Mouse (Mus musculus) CH12.LX (cell line): Measurements from ENCODE around the gene Slc38a3. TPM values are rescaled to one million over a fixed set of nuclear protein-coding genes. Genes with fewer than 3 reads are reported as not detected.
A peak's percentile ranks its signal among the peaks of the same experiment; 100 is the strongest.

Experiments
- DNase-seq: peaks from one replicate; pipeline ENCODE4 v3.0.0-alpha.2; 2013; ENCODE audit errors: extremely low read depth
- H3K27ac ChIP-seq: 2 replicates; pipeline ENCODE4 v1.5.1; 2012; ENCODE audit warnings: low read depth, mild to moderate bottlenecking, control low read depth, moderate library complexity; ENCODE audit not compliant: insufficient read depth
- H3K27me3 ChIP-seq: replicated peaks from 2 replicates; pipeline ENCODE3; 2012; ENCODE audit warnings: inconsistent platforms
- H3K36me3 ChIP-seq, 2 experiments: replicated peaks in 1 of 2; 2 replicates each; pipeline versions ENCODE3 to v1.6.1; 2012; ENCODE audit warnings: inconsistent platforms in 1 of 2, low read length in 1 of 2, mild to moderate bottlenecking in 1 of 2, mixed read lengths in 1 of 2, moderate library complexity in 1 of 2; ENCODE audit not compliant: control insufficient read depth in 1 of 2, insufficient read depth in 1 of 2
- H3K4me1 ChIP-seq, 2 experiments: 2 replicates each; pipeline ENCODE4 v1.6.1; 2012; ENCODE audit warnings: inconsistent platforms in 1 of 2, moderate library complexity in 1 of 2; ENCODE audit not compliant: insufficient read depth in 2 of 2, control insufficient read depth in 1 of 2
- H3K4me2 ChIP-seq: 2 replicates; pipeline ENCODE4 v1.6.1; 2012; ENCODE audit warnings: low read depth, mild to moderate bottlenecking, control low read depth; ENCODE audit not compliant: poor library complexity, insufficient read depth, severe bottlenecking
- H3K4me3 ChIP-seq, 3 experiments: fragments of 150-350 bp in 1 of 3; sonication (generic) in 1 of 3; replicated peaks in 1 of 3; 2 replicates each; pipeline versions ENCODE3 to v1.5.1; 2011 to 2012; ENCODE audit warnings: low read depth in 2 of 3, low read length in 2 of 3, mild to moderate bottlenecking in 2 of 3, moderate library complexity in 2 of 3, control low read depth in 1 of 3, improper control_type of control experiment in 1 of 3, inconsistent platforms in 1 of 3, mixed read lengths in 1 of 3; ENCODE audit not compliant: poor library complexity in 1 of 3
- H3K79me2 ChIP-seq: replicated peaks from 2 replicates; pipeline ENCODE4 v1.6.1; 2012; ENCODE audit warnings: mild to moderate bottlenecking, moderate library complexity; ENCODE audit not compliant: control insufficient read depth, poor library complexity, insufficient read depth, severe bottlenecking; ENCODE audit errors: extremely low read depth
- H3K9ac ChIP-seq: 2 replicates; pipeline ENCODE4 v1.6.1; 2012; ENCODE audit warnings: low read depth, mild to moderate bottlenecking, control low read depth, moderate library complexity; ENCODE audit not compliant: insufficient read depth
- H3K9me3 ChIP-seq: replicated peaks from 2 replicates; pipeline ENCODE3; 2012; ENCODE audit warnings: low read length, inconsistent platforms, mixed read lengths
- BHLHE40 ChIP-seq: IDR thresholded peaks from 2 replicates; pipeline ENCODE4 v1.6.1; 2011; ENCODE audit warnings: mild to moderate bottlenecking, low read depth, low read length, improper control_type of control experiment
- CHD1 ChIP-seq: IDR thresholded peaks from 2 replicates; pipeline ENCODE4 v1.6.1; 2012; ENCODE audit warnings: low read depth, low read length, improper control_type of control experiment, inconsistent platforms
- CHD2 ChIP-seq: IDR thresholded peaks from 2 replicates; pipeline ENCODE4 v1.6.1; 2011; ENCODE audit warnings: low read length, improper control_type of control experiment
- CTCF ChIP-seq, 2 experiments: IDR thresholded peaks in 1 of 2; conservative IDR thresholded peaks in 1 of 2; 2 replicates each; pipeline ENCODE4 v1.5.1; 2011 to 2012; ENCODE audit warnings: low read depth in 2 of 2, low read length in 2 of 2, improper control_type of control experiment in 1 of 2, inconsistent platforms in 1 of 2, mild to moderate bottlenecking in 1 of 2, moderate library complexity in 1 of 2
- E2F4 ChIP-seq: IDR thresholded peaks from 2 replicates; pipeline ENCODE4 v1.6.1; 2011; ENCODE audit warnings: low read depth, low read length, improper control_type of control experiment; ENCODE audit not compliant: insufficient replicate concordance
- ELF1 ChIP-seq: IDR thresholded peaks from 2 replicates; pipeline ENCODE4 v1.6.1; 2014; ENCODE audit warnings: low read depth, mild to moderate bottlenecking, inconsistent platforms, low read length, improper control_type of control experiment
- EP300 ChIP-seq: IDR thresholded peaks from 2 replicates; pipeline ENCODE4 v1.6.1; 2011; ENCODE audit warnings: low read length, improper control_type of control experiment
- ETS1 ChIP-seq: conservative IDR thresholded peaks from 2 replicates; pipeline ENCODE4 v1.6.1; 2012; ENCODE audit warnings: low read depth, mild to moderate bottlenecking, inconsistent platforms, low read length, improper control_type of control experiment, moderate library complexity
- GABPA ChIP-seq: IDR thresholded peaks from 2 replicates; pipeline ENCODE4 v1.6.1; 2012; ENCODE audit warnings: low read depth, low read length, improper control_type of control experiment, inconsistent platforms; ENCODE audit not compliant: insufficient replicate concordance
- HCFC1 ChIP-seq: IDR thresholded peaks from 2 replicates; pipeline ENCODE4 v1.6.1; 2012; ENCODE audit warnings: low read depth, mild to moderate bottlenecking, inconsistent platforms, low read length, improper control_type of control experiment
- IRF4 ChIP-seq: IDR thresholded peaks from 2 replicates; pipeline ENCODE4 v1.6.1; 2014; ENCODE audit warnings: low read depth, mild to moderate bottlenecking, inconsistent platforms, low read length, improper control_type of control experiment
- JUN ChIP-seq: IDR thresholded peaks from 2 replicates; pipeline ENCODE4 v1.6.1; 2011; ENCODE audit warnings: low read depth, mild to moderate bottlenecking, low read length, improper control_type of control experiment, moderate library complexity; ENCODE audit not compliant: insufficient read depth
- JUND ChIP-seq: conservative IDR thresholded peaks from 2 replicates; pipeline ENCODE4 v1.6.1; 2011; ENCODE audit warnings: low read depth, low read length, improper control_type of control experiment
- KAT2A ChIP-seq: IDR thresholded peaks from 2 replicates; pipeline ENCODE4 v1.6.1; 2012; ENCODE audit warnings: low read length, improper control_type of control experiment, inconsistent platforms; ENCODE audit not compliant: insufficient replicate concordance
- MAFK ChIP-seq: IDR thresholded peaks from 2 replicates; pipeline ENCODE4 v1.6.1; 2011; ENCODE audit warnings: low read length, improper control_type of control experiment; ENCODE audit not compliant: insufficient replicate concordance
- MAX ChIP-seq: IDR thresholded peaks from 2 replicates; pipeline ENCODE4 v1.6.1; 2011; ENCODE audit warnings: low read length, improper control_type of control experiment
- MAZ ChIP-seq: IDR thresholded peaks from 2 replicates; pipeline ENCODE4 v1.6.1; 2012; ENCODE audit warnings: low read depth, mild to moderate bottlenecking, inconsistent platforms, low read length, improper control_type of control experiment, moderate library complexity
- MEF2A ChIP-seq: IDR thresholded peaks from 2 replicates; pipeline ENCODE4 v1.6.1; 2014; ENCODE audit warnings: low read depth, mild to moderate bottlenecking, inconsistent platforms, low read length, improper control_type of control experiment, borderline replicate concordance
- MXI1 ChIP-seq: IDR thresholded peaks from 2 replicates; pipeline ENCODE4 v1.6.1; 2011; ENCODE audit warnings: mild to moderate bottlenecking, low read depth, low read length, improper control_type of control experiment
- MYC ChIP-seq: IDR thresholded peaks from 2 replicates; pipeline ENCODE4 v1.6.1; 2011; ENCODE audit warnings: low read depth, mild to moderate bottlenecking, improper control_type of control experiment, low read length
- NELFE ChIP-seq: IDR thresholded peaks from 2 replicates; pipeline ENCODE4 v1.6.1; 2011; ENCODE audit warnings: low read depth, low read length, improper control_type of control experiment
- NRF1 ChIP-seq: IDR thresholded peaks from 2 replicates; pipeline ENCODE4 v1.6.1; 2014; ENCODE audit warnings: low read depth, mild to moderate bottlenecking, inconsistent platforms, low read length, improper control_type of control experiment, moderate library complexity
- PAX5 ChIP-seq: IDR thresholded peaks from 2 replicates; pipeline ENCODE4 v1.6.1; 2012; ENCODE audit warnings: low read length, inconsistent platforms, mixed read lengths
- POLR2A ChIP-seq: IDR thresholded peaks from 2 replicates; pipeline ENCODE4 v1.6.1; 2011; ENCODE audit warnings: low read depth, mild to moderate bottlenecking, improper control_type of control experiment, low read length
- POLR2AphosphoS2 ChIP-seq: IDR thresholded peaks from 2 replicates; pipeline ENCODE4 v1.6.1; 2011; ENCODE audit warnings: low read depth, low read length, improper control_type of control experiment
- RAD21 ChIP-seq: IDR thresholded peaks from 2 replicates; pipeline ENCODE4 v1.6.1; 2011; ENCODE audit warnings: low read depth, mild to moderate bottlenecking, low read length, improper control_type of control experiment, moderate library complexity
- RCOR1 ChIP-seq: conservative IDR thresholded peaks from 2 replicates; pipeline ENCODE4 v1.6.1; 2012; ENCODE audit warnings: low read depth, mild to moderate bottlenecking, inconsistent platforms, low read length, improper control_type of control experiment
- SIN3A ChIP-seq: IDR thresholded peaks from 2 replicates; pipeline ENCODE4 v1.6.1; 2012; ENCODE audit warnings: low read length, improper control_type of control experiment, inconsistent platforms
- SMC3 ChIP-seq: IDR thresholded peaks from 2 replicates; pipeline ENCODE4 v1.6.1; 2011; ENCODE audit warnings: low read depth, low read length, improper control_type of control experiment
- TBP ChIP-seq: conservative IDR thresholded peaks from 2 replicates; pipeline ENCODE4 v1.6.1; 2011; ENCODE audit warnings: low read depth, low read length, improper control_type of control experiment
- TCF12 ChIP-seq: IDR thresholded peaks from 2 replicates; pipeline ENCODE4 v1.6.1; 2014; ENCODE audit warnings: low read depth, mild to moderate bottlenecking, inconsistent platforms, low read length, improper control_type of control experiment
- UBTF ChIP-seq: IDR thresholded peaks from 2 replicates; pipeline ENCODE4 v1.6.1; 2012; ENCODE audit warnings: low read depth, mild to moderate bottlenecking, inconsistent platforms, low read length, improper control_type of control experiment, moderate library complexity
- USF1 ChIP-seq: IDR thresholded peaks from 2 replicates; pipeline ENCODE4 v1.6.1; 2014; ENCODE audit warnings: low read depth, mild to moderate bottlenecking, inconsistent platforms, low read length, improper control_type of control experiment
- USF2 ChIP-seq: conservative IDR thresholded peaks from 2 replicates; pipeline ENCODE4 v1.6.1; 2011; ENCODE audit warnings: low read depth, low read length, improper control_type of control experiment
- ZC3H11A ChIP-seq: IDR thresholded peaks from 2 replicates; pipeline ENCODE4 v1.6.1; 2012; ENCODE audit warnings: low read depth, mild to moderate bottlenecking, inconsistent platforms, low read length, improper control_type of control experiment
- ZKSCAN1 ChIP-seq: IDR thresholded peaks from 2 replicates; pipeline ENCODE4 v1.6.1; 2012; ENCODE audit warnings: low read depth, inconsistent platforms, low read length, improper control_type of control experiment, borderline replicate concordance
- ZMIZ1 ChIP-seq: IDR thresholded peaks from 2 replicates; pipeline ENCODE4 v1.6.1; 2012; ENCODE audit warnings: low read depth, mild to moderate bottlenecking, inconsistent platforms, low read length, improper control_type of control experiment
- ZNF384 ChIP-seq: IDR thresholded peaks from 2 replicates; pipeline ENCODE4 v1.6.1; 2012; ENCODE audit warnings: low read depth, low read length, improper control_type of control experiment, inconsistent platforms
- dilution Hi-C: fragments of 300-500 bp; cut with MboI; formaldehyde crosslinking; loops from 2 replicates; pipeline ENCODE4 v1.14.3; 2020; ENCODE audit warnings: low sequenced_read_pairs; ENCODE audit not compliant: extremely low pct_unique_long_range_greater_than_20kb, extremely low pct_ligation_motif_present
- in situ Hi-C: fragments of 300-500 bp; cut with MboI; formaldehyde crosslinking; loops from 3 replicates; pipeline ENCODE4 v1.14.3; 2019; ENCODE audit warnings: low sequenced_read_pairs, low pct_ligation_motif_present, low pct_unique_long_range_greater_than_20kb, mixed read lengths
- polyA plus RNA-seq: library from polyadenylated mRNA; unstranded; fragments of >175 nt; gene quantifications from 2 replicates; pipeline ENCODE4 v1.2.1, GENCODE M21; 2012; ENCODE audit warnings: low read depth; ENCODE audit not compliant: insufficient read length
- total RNA-seq, 2 experiments: library from RNA; depleted of rRNA; stranded (reverse); fragments of 300-350 nt in 1 of 2; fragments of >200 nt in 1 of 2; gene quantifications; 2 replicates each; pipeline ENCODE4 v1.2.3; 2012 to 2014

Gene Slc38a3
- total and polyA plus RNA-seq, 3 experiments = 0.04 TPM; not detected in 2

DNA sequence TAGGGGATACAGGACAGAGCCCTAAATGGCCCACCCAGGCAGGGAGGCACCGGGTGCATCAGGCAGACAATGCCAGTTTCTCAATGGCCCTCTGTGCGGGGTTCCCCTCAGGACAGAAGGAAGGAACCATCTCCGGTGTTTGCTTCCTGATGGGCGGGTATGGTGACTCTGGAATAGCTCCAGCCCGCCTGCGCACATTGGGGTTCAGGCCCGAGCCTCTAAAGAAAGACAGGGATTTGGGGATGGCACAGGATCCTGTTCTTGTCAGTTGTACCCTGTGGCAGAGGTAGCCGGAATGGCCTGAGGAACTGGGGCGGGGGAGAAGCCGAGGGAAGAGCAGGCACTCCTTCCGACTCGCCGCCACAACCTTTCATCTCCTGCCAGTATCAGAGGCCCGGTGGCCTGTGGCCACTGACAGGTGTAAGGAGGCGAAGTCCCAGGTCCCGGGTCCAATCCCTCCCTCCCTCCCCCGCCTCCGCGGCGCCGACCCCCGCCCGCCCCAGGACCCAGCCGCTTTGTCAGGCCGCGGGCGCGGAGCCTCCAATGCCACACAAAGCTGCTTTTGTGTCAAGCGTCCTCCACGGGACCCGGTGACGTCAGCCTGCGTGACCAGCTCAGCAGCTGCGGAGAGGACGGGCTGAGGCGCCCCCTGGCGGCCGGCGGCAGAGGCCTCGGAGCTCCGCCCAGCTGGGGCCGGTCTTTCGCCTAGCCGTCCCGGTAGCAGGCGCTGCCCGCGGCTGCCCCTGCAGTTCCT, 57.0 kb downstream of the Slc38a3 start:
- dilution Hi-C loops = no loop called here
- H3K79me2 ChIP-seq = no peaks in the 10 kb centered on the region
- in situ Hi-C loops = no loop called here
- H3K4me3 ChIP-seq = peak overlapping the region in 2 of 3 experiments; percentile 31 to 44
- no peaks in the 10 kb centered on the region for H3K9me3 ChIP-seq
- H3K27ac ChIP-seq = peak overlapping the region; percentile 84
- peak overlapping the region; percentile 87 for H3K4me2 ChIP-seq
- peak; percentile 52 for TF ChIP-seq NRF1
- peak; percentile 60 for TF ChIP-seq ETS1
- no peak for TF ChIP-seq PAX5
- TF ChIP-seq EP300 = no peak
- TF ChIP-seq TCF12 = peak; percentile 84
- no peak for TF ChIP-seq ZKSCAN1
- peak; percentile 97 for TF ChIP-seq BHLHE40
- TF ChIP-seq MAX = peak; percentile 22; the same call in 1 of the 2 replicates
- TF ChIP-seq CHD2 = no peak
- TF ChIP-seq JUND = peak; percentile 49; the same call in 1 of the 2 replicates
- peak; percentile 81 for TF ChIP-seq RAD21
- TF ChIP-seq USF2 = no peak
- no peak for TF ChIP-seq GABPA
- no peak for TF ChIP-seq POLR2AphosphoS2
- peak; percentile 60; the same call in 1 of the 2 replicates for TF ChIP-seq NELFE
- 0 out of 2 replicates have a peak, but pooled peaks have one; percentile 28 for TF ChIP-seq RCOR1
- peak; percentile 37; the same call in 1 of the 2 replicates for TF ChIP-seq MYC
- TF ChIP-seq IRF4 = peak; percentile 83
- TF ChIP-seq UBTF = peak; percentile 92
- no peak for TF ChIP-seq KAT2A
- TF ChIP-seq CHD1 = no peak
- no peak for TF ChIP-seq SIN3A
- no peak for TF ChIP-seq TBP
- no peak for TF ChIP-seq POLR2A
- TF ChIP-seq ZC3H11A = peak; percentile 71
- peak; percentile 81 for TF ChIP-seq MXI1
- TF ChIP-seq ELF1 = peak; percentile 77
- TF ChIP-seq CTCF (conservative IDR thresholded peaks at IDR 0.05 in 1 of 2, IDR thresholded peaks at IDR 0.05 in 1 of 2; ENCODE audit: low read depth in 2 of 2, low read length in 2 of 2) = peak; percentile 23 to 98; a peak in 3 of 4 replicates
- no peak for TF ChIP-seq E2F4
- peak; percentile 71 for TF ChIP-seq JUN
- peak; percentile 40 for TF ChIP-seq USF1
- no peak for TF ChIP-seq ZNF384
- peak; percentile 24; the same call in 1 of the 2 replicates for TF ChIP-seq MAFK
- TF ChIP-seq SMC3 = peak; percentile 94
- 0 out of 2 replicates have a peak, but pooled peaks have one; percentile 32 for TF ChIP-seq MAZ
- peak; percentile 39; the same call in 1 of the 2 replicates for TF ChIP-seq ZMIZ1
- TF ChIP-seq MEF2A = peak; percentile 84
- peak; percentile 47; the same call in 1 of the 2 replicates for TF ChIP-seq HCFC1
- peak overlapping the region; percentile 78 for H3K9ac ChIP-seq
- peaks cover 30 to 36% of the 10 kb centered on the region in 2 experiments for H3K36me3 ChIP-seq
- peaks cover 29 to 56% of the 10 kb centered on the region in 2 experiments for H3K4me1 ChIP-seq
- peak; percentile 93 for DNase-seq
- H3K27me3 ChIP-seq = no peaks in the 10 kb centered on the region
